ENCODE assay signal across 16 mouse cellular contexts in the genomic region with DNA sequence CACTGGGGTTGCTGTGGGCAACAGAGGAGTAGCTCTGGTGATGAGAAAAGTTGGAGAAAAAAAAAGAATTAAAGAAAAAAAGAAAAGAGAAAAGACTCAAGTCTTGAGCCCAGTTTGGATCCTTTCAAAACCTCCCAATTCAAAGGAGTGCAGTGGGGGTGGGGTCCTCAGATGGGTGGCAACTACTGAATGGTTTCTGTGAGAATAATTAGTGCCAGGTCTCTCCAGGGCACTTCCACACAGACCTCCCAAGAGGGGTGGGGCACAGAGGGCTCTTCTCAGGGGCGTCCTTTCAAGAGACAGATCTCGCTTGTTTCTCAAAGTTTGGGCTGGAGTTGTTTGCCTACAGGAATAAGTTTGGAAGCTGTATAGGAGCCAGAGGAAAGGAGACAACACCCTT.
DNase-seq lines count a peak whose midpoint lies in the region; ATAC-seq lines count a peak whose summit lies in the region.
"Had no signal": no experiment of that assay in that cellular context is flagged by ENCODE, and none has a peak within 500 bp of the region (broad histone marks: within the 10 kb centered on the region; RNA-seq: fewer than 3 reads in every experiment).

No protein-coding gene starts in this region.

- H3K27ac ChIP-seq in neural tube, embryonic 13.5 days (replicated peaks) = 0 out of 2 replicates have a peak overlapping the region, but pooled peaks have one; percentile 33
- H3K27ac ChIP-seq in embryonic facial prominence, embryonic 12.5 days = 0 out of 2 replicates have a peak overlapping the region, but pooled peaks have one; percentile 36
- peak overlapping the region; percentile 61 for H3K27ac ChIP-seq in forebrain, embryonic 15.5 days (replicated peaks)
- no peak overlapping the region for H3K27ac ChIP-seq in midbrain, embryonic 14.5 days (replicated peaks; ENCODE audit: low read depth, low read length)
- no peak overlapping the region for H3K27ac ChIP-seq in kidney, embryonic 16.5 days (ENCODE audit: low read length)
- H3K27ac ChIP-seq: heart, embryonic 13.5 days; liver, embryonic 15.5 days had no signal

- no peak overlapping the region for H3K4me3 ChIP-seq in neural tube, embryonic 13.5 days
- no peak overlapping the region for H3K4me3 ChIP-seq in embryonic facial prominence, embryonic 12.5 days
- no peak overlapping the region for H3K4me3 ChIP-seq in forebrain, embryonic 15.5 days
- H3K4me3 ChIP-seq in midbrain, embryonic 14.5 days (replicated peaks; ENCODE audit: low read depth, low read length) = no peak overlapping the region
- no peak overlapping the region for H3K4me3 ChIP-seq in kidney, embryonic 16.5 days (ENCODE audit: low read length)
- H3K4me3 ChIP-seq: heart, embryonic 13.5 days; hindbrain, embryonic 15.5 days; liver, embryonic 15.5 days had no signal

- no peak overlapping the region for H3K4me2 ChIP-seq in neural tube, embryonic 13.5 days
- H3K4me2 ChIP-seq in embryonic facial prominence, embryonic 12.5 days (replicated peaks) = no peak overlapping the region
- no peak overlapping the region for H3K4me2 ChIP-seq in forebrain, embryonic 15.5 days (replicated peaks)
- H3K4me2 ChIP-seq in midbrain, embryonic 14.5 days (ENCODE audit: low read length) = no peak overlapping the region
- no peak overlapping the region for H3K4me2 ChIP-seq in kidney, embryonic 16.5 days (replicated peaks; ENCODE audit: low read depth, low read length)
- H3K4me2 ChIP-seq: heart, embryonic 13.5 days; hindbrain, embryonic 15.5 days; liver, embryonic 15.5 days had no signal

- no peak overlapping the region for H3K9ac ChIP-seq in neural tube, embryonic 13.5 days
- H3K9ac ChIP-seq in embryonic facial prominence, embryonic 12.5 days = no peak overlapping the region
- no peak overlapping the region for H3K9ac ChIP-seq in forebrain, embryonic 15.5 days (replicated peaks)
- H3K9ac ChIP-seq in midbrain, embryonic 14.5 days (replicated peaks; ENCODE audit: low read length) = no peak overlapping the region
- no peak overlapping the region for H3K9ac ChIP-seq in kidney, embryonic 16.5 days (replicated peaks; ENCODE audit: low read length)
- H3K9ac ChIP-seq: heart, embryonic 13.5 days; hindbrain, embryonic 15.5 days; liver, embryonic 15.5 days had no signal

- 0 out of 2 replicates have a peak, but pooled peaks have one; percentile 40 for ATAC-seq in neural tube, embryonic 13.5 days (ENCODE audit: low read depth)
- no peak for ATAC-seq in embryonic facial prominence, embryonic 12.5 days (ENCODE audit: insufficient number of reproducible peaks, insufficient read depth, low FRiP score, low TSS enrichment)
- ATAC-seq in forebrain, embryonic 15.5 days (replicated peaks) = peak; percentile 35
- no peak for ATAC-seq in midbrain, embryonic 14.5 days (ENCODE audit: low FRiP score, low TSS enrichment)
- ATAC-seq in megakaryocyte progenitor cell, adult 5-6 weeks (replicated peaks; ENCODE audit: poor library complexity) = no peak
- no peak for ATAC-seq in kidney, embryonic 16.5 days (ENCODE audit: low FRiP score, low TSS enrichment)

- H3K4me1 ChIP-seq in neural tube, embryonic 13.5 days (replicated peaks) = peaks cover 23% of the 10 kb centered on the region
- peaks cover 9% of the 10 kb centered on the region for H3K4me1 ChIP-seq in embryonic facial prominence, embryonic 12.5 days
- peaks cover 39% of the 10 kb centered on the region for H3K4me1 ChIP-seq in forebrain, embryonic 15.5 days
- peaks cover 21% of the 10 kb centered on the region for H3K4me1 ChIP-seq in midbrain, embryonic 14.5 days (ENCODE audit: control insufficient read depth, insufficient read depth, low read length)
- H3K4me1 ChIP-seq in kidney, embryonic 16.5 days (ENCODE audit: insufficient read depth, low read length) = no peaks in the 10 kb centered on the region

- no peak for DNase-seq in neural tube, embryonic 10.5 days (ENCODE audit: extremely low spot score, low spot score)
- DNase-seq in midbrain, embryonic 14.5 days = peak; percentile 38
- no peak for DNase-seq in adipocyte (ENCODE audit: low spot score)
- DNase-seq: adrenal gland, adult 2 months; kidney, adult 9 months; lung, postnatal 36 days; thymus, postnatal 4 days had no signal

- no peaks in the 10 kb centered on the region for H3K27me3 ChIP-seq in neural tube, embryonic 13.5 days
- no peaks in the 10 kb centered on the region for H3K27me3 ChIP-seq in embryonic facial prominence, embryonic 12.5 days
- H3K27me3 ChIP-seq in forebrain, embryonic 15.5 days = no peaks in the 10 kb centered on the region
- H3K27me3 ChIP-seq in midbrain, embryonic 14.5 days (ENCODE audit: control insufficient read depth, insufficient read depth, low read length) = no peaks in the 10 kb centered on the region
- H3K27me3 ChIP-seq in kidney, embryonic 16.5 days (ENCODE audit: insufficient read depth, low read length) = no peaks in the 10 kb centered on the region
- H3K27me3 ChIP-seq: CH12.LX; heart, embryonic 13.5 days; hindbrain, embryonic 15.5 days; liver, embryonic 15.5 days had no signal

- no peaks in the 10 kb centered on the region for H3K36me3 ChIP-seq in neural tube, embryonic 13.5 days
- H3K36me3 ChIP-seq in embryonic facial prominence, embryonic 12.5 days = no peaks in the 10 kb centered on the region
- no peaks in the 10 kb centered on the region for H3K36me3 ChIP-seq in forebrain, embryonic 15.5 days
- no peaks in the 10 kb centered on the region for H3K36me3 ChIP-seq in midbrain, embryonic 14.5 days (ENCODE audit: control insufficient read depth, insufficient read depth, low read length)
- H3K36me3 ChIP-seq in kidney, embryonic 16.5 days (ENCODE audit: insufficient read depth, low read length) = no peaks in the 10 kb centered on the region
- H3K36me3 ChIP-seq: heart, embryonic 13.5 days; hindbrain, embryonic 15.5 days; liver, embryonic 15.5 days had no signal

- 38% methylated on average over 2 of the region's 2 CpGs for WGBS in neural tube, embryonic 13.5 days
- 39% methylated on average over 2 of the region's 2 CpGs for WGBS in embryonic facial prominence, embryonic 12.5 days
- WGBS in forebrain, embryonic 15.5 days = 21% methylated on average over 2 of the region's 2 CpGs
- WGBS in midbrain, embryonic 14.5 days = 35% methylated on average over 2 of the region's 2 CpGs
- WGBS in kidney, embryonic 16.5 days = 83% methylated on average over 2 of the region's 2 CpGs

- no peaks in the 10 kb centered on the region for H3K9me3 ChIP-seq in neural tube, embryonic 13.5 days
- H3K9me3 ChIP-seq in embryonic facial prominence, embryonic 12.5 days = no peaks in the 10 kb centered on the region
- no peaks in the 10 kb centered on the region for H3K9me3 ChIP-seq in forebrain, embryonic 15.5 days
- no peaks in the 10 kb centered on the region for H3K9me3 ChIP-seq in midbrain, embryonic 14.5 days (ENCODE audit: control insufficient read depth, low read length)
- H3K9me3 ChIP-seq in kidney, embryonic 16.5 days (ENCODE audit: low read length) = no peaks in the 10 kb centered on the region
- H3K9me3 ChIP-seq: heart, embryonic 13.5 days; hindbrain, embryonic 15.5 days; liver, embryonic 15.5 days had no signal

Comparison
In these comparisons a context has a peak if more than half of its experiments do, and no peak if none do; other contexts are left out.
1. ATAC-seq: peak in neural tube, embryonic 13.5 days (single experiment) and forebrain, embryonic 15.5 days (single experiment); none in embryonic facial prominence, embryonic 12.5 days (single experiment), midbrain, embryonic 14.5 days (single experiment), megakaryocyte progenitor cell, adult 5-6 weeks (single experiment) and kidney, embryonic 16.5 days (single experiment).
2. H3K27ac ChIP-seq: peak in neural tube, embryonic 13.5 days (single experiment), embryonic facial prominence, embryonic 12.5 days (single experiment) and forebrain, embryonic 15.5 days (single experiment); none in midbrain, embryonic 14.5 days (single experiment) and kidney, embryonic 16.5 days (single experiment).